Mouse (Mus musculus) megakaryocyte, embryonic 14.5 days (primary cell): Measurements from ENCODE around the gene Cd300lf.

ENCODE experiments used
- FLI1 ChIP-seq: IDR thresholded peaks from 2 replicates; pipeline ENCODE4 v1.6.1; 2012; ENCODE audit warnings: low read length, inconsistent platforms, mixed read lengths
- GATA1 ChIP-seq: IDR thresholded peaks from 3 replicates; pipeline ENCODE4 v1.6.1; 2012; ENCODE audit warnings: mixed read lengths, low read length, inconsistent platforms, borderline replicate concordance

DNA sequence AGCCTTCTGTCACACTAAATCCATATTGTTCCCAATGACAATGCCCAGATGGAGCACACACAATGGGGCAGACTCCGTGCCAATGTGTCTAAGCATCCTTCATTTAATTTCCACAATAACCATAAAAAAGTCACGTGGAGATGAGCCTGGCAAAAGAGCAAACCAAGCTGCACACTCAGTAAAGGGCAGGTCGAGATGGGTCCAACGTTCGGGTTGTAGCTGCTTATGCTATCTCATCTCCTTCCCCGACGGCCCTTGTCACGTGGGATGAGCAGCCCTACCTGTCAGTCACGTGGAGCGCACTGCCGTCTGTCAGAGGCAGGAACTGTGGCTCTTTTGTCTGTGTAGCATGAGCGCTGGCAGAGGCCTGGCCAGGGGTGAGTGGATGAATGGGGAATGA is 49.2 kb downstream of the Cd300lf start:
- no peak for TF ChIP-seq GATA1
- no peak for TF ChIP-seq FLI1
